Mouse (Mus musculus): ENCODE data around the gene Dll3. TPM values are rescaled to one million over a fixed set of nuclear protein-coding genes. Genes with fewer than 3 reads are reported as not detected.

Dll3 gene
- not detected for polyA plus RNA-seq (2014; fragmentation: Illumina TruSeq; extraction: RNeasy Lipid Tissue Mini Kit (QIAGEN cat#74804); ENCODE audit: low read depth, low replicate concordance)

DNA sequence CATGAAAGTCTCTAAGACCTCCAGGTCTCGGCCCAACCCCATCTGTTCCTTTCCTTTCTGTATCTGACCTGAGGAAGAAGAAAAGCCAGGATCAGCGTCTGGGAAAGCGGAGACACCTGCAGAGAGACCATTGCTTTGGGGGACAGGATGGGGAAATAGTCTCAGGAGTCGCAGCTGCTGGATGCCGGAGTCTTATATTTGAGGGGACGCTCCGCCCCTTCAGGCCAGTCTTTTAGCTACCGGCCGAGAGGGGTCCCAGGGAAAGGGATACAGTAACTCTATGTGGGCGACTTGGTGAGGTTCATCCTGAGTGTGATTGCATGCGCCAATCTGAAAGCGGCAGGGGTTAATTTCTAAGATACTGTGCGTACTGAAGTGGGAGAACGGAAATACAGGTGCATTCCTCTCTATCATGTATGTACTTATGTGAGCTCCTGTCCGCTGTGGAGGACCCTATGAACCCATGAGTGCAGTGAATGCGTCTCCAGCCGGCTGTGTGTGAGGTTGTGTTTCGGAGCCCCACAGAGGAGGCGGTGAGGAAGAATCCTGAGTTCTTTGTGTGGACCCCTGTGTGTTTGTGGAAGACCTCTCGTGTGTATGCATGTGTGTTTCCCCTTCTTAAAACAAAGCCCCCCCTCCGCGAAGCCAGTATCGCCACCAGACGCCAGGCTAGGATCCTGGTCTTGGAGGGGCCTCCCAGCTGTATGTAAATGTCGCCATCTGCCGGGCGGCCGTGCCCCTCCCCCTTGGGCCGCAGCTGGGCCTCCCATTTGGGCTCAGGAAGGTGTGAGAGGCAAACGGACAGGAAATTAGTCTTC is at the start of gene Dll3:
Gene Dll3, minus strand, starts transcription at position 623 of the 818 bp plus-strand sequence.

DNA sequence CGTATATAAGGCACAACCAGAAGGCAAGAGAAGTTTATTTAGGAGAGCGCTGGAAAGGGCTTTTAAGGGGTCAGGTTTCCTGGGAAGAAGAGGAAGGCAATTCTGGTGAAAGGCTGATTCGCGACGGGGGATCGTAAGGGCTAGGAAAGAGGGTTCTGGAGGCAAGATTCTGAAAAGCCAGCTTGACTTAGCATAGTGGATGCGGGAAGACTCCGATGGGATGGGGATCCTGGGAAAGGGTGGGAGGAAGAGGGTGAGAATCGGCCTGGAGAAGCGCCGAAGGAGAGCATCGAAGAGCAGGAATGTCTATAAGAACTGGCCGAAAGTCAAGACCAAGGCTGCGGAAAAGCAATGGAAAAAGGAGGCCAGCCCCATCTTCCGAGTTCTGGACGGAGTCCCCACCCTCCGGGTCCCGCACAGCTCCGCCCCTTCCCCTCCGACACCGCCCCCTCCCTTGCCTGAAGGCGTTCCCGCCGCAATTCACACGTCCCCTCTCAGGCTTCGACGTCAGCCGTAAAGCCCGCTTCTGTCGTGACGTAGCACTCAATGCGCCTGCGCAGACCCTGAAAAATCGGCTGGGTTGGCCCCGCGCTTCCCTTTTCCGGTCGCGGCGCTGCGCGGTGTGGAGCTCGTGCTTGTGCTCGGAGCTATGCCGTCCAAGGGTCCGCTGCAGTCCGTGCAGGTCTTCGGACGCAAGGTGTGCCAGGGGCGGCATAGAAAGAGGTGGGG is 48.3 kb upstream of the Dll3 start, which contains the start of gene Rps16:
Gene Rps16, plus strand, starts transcription at position 498 of the 729 bp plus-strand sequence.

DNA sequence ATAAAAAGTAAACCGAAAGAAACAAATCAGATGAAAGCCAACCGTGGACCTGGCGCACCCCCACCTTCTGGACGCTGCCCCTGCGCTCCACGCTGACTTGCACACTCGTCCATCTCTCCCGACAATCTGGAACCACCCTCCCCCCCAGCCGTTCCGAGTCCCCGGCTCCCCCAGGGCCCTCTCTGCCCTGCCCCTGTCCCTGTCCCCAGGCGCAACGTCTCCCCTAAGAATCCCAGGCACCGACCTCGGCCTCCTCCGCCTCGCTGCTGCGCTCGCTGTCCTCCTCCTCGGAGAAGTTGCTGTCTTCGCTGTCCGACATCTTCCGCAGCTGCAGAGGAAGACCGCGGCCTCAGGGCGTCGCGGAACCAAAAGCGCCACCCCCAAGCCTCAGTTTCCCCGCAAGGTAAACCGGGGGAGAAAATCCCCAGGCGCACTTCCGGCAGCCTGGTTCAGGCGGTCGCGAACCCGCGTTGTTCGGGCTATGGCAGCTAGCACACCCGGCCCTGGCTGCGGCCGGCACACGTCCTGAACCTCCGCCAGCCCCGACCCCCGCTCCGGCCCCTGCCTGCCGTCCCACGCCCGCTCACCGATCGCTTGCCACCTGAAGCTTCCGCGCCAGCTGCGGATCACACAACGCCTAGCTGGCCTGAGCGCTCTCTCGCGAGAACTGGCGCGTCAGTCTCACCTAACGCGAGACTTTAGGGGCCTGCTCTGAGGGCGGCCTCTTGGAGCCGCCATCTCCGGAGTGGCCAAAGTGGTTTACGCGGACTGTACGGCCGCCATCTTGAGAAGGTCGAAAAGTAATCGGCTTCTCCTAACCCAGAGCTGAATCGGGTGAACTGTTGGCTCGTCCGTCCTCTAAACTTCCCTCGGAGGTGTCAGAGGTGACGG is 36.3 kb upstream of the Dll3 start, which contains the start of gene Supt5:
Gene Supt5, minus strand, starts transcription at position 639 of the 891 bp plus-strand sequence.

DNA sequence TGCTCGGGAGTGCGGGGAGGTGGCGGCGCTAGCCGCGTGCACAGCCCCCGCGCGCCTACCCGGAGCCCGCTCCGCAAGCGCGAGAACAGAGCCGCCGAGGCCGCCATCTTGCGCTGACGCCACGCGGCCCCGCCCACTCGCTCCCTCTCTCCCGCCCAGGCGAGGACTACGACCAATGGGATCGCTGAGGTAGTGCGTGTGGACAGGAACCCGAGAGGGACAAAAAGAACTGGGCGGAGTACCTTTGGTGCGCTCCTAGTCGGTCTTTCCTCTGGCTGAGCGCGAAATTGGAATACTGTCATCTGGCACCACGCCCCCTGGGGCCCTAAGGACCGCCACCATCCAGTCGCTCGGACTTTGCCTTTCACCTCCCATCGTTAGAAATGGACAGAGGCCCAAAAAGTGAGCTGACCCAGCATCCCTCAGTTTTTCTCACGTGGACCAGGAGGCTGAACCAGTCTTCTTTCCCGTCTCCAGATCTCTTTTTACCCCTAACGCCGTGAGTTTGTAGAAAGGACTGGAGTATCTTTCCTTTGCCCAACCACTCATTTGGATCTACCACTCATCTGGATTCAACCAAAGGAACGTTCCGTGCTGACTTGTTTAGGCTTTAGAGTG is 10.0 kb upstream of the Dll3 start, which contains the start of gene Timm50:
Gene Timm50, minus strand, starts transcription at position 147 of the 618 bp plus-strand sequence.

DNA sequence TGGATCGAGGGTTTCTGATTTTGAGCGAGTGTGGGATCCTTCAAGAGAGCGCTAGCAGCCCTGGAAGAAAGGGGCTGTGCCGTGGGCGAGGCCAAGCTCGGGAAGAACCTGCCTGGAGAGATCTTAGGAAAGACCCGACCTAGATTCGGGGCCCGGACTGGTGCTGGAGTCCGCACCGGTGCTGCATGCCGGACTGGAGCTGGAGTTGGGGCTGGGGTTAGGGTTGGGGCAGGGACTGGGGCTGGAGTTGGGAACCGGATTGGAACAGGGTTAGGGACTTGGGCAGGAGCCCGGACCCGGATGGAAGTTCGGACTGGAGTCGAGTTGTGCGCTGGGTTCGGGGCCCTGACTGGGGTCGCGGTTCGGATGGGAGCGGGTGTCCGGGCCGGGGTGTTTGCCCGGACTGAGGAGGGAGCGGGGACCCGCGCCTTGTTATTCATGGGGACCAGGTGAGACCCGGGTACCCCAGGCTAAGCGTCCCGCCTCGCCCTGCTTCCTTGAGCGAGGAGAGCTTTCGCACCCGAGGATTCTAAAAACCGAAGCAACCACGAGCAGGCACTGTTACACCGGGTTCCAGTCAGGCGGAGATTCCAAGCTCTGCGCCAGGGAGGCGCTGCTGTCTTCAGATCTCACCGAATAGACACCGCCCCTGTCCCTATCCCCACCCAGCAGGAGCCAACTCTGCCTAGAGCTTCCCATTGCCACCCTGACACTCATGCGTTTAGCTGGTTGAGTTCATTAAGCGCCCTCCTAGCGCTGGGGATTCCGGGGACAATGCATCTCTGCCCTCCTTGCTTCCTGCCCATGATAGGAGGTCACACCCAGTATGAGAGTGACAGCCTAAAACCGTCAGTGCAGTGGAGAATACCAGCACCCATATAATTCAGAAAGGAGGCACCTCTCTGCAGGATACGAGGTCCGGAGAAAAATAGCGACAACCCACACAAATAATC is 11.1 kb downstream of the Dll3 start, which contains the start of gene Selenov:
Gene Selenov, minus strand, starts transcription at position 549 of the 953 bp plus-strand sequence.

DNA sequence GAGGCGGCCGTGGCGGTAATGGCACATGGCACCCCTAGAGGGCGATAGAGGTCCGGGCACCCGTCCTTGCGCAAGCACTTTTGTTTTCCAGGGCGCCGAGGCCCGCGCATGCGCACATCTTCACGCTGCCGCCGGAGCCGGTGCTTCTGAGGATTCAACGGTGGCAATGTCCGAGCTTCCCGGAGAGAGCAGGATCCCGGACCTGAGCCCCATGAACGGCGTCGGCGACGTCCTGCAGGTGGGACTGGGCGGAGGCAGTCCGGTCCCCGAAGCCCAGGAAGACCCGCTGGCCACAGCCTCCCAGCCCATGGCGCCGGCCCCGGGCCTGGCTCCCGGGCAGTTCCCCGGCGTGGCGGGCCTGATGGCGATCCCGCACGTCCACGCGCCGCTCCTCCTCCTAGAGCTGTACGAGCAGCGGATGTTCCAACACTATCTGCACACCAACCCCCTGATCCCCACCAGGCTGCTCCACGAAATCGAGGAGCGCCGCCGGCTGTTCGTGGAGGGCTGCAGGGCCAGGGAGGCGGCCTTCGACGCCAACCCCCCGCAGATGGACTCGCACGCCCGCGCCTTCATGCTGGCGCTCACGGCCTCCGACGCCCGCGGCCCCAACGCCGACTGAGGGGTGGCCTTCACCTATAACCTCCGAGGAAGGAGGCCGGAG is 24.3 kb downstream of the Dll3 start, which contains the start of gene Eid2b:
Gene Eid2b, plus strand, starts transcription at position 125 of the 664 bp plus-strand sequence.

DNA sequence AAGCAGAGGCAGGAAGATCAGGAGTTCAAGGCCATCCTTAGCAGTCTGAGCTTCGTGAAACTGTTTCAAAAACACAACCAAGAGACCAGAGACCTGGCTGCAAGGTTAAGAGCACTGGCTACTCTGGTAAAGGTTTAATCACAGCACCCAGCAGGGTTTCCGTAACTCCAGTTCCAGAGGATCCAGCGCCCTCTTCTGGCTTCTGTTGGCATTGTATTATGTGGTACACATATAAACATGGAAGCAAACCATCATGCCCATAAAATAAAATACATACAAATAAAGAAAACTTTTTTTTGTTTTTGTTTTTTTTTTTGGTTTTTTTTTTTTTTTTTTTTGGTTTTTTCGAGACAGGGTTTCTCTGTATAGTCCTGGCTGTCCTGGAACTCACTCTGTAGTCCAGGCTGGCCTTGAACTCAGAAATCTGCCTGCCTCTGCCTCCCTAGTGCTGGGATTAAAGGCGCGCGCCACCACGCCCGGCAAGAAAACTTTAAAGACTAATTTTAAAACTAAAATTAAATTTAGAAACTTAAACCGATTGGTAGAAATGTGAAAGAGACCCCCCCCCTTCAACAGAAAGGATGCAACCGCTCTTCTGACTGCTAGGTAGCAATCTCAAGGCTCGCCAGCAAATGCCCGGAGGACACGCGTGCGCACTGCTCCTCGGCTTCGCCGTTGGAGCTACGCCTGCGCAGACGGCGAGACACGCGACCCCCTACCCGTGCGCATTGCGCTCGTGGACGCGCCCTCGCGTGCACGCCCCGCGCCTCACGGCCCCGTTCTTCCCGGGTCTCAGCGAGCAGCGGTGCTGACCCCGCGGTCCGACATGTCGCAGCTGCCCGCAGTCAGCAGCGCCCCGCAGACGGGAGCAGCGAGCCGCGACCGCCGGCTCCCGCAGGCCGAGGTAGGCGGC is 34.7 kb downstream of the Dll3 start, which contains the start of gene Eid2:
Gene Eid2, plus strand, starts transcription at position 753 of the 913 bp plus-strand sequence.

Other genes starting within 250 kb of the Dll3 start
- 68.4 TPM for gene Fcgbp, start 231.0 kb downstream of the Dll3 start, polyA plus RNA-seq (2014; fragmentation: Illumina TruSeq; extraction: RNeasy Lipid Tissue Mini Kit (QIAGEN cat#74804); ENCODE audit: low read depth, low replicate concordance)
- not detected for gene 9530053A07Rik, start 172.8 kb downstream of the Dll3 start, polyA plus RNA-seq (2014; fragmentation: Illumina TruSeq; extraction: RNeasy Lipid Tissue Mini Kit (QIAGEN cat#74804); ENCODE audit: low read depth, low replicate concordance)
- gene Fbl, start 132.5 kb downstream of the Dll3 start, polyA plus RNA-seq (2014; fragmentation: Illumina TruSeq; extraction: RNeasy Lipid Tissue Mini Kit (QIAGEN cat#74804); ENCODE audit: low read depth, low replicate concordance): 9.5 TPM
- gene Dyrk1b, start 122.8 kb downstream of the Dll3 start, polyA plus RNA-seq (2014; fragmentation: Illumina TruSeq; extraction: RNeasy Lipid Tissue Mini Kit (QIAGEN cat#74804); ENCODE audit: low read depth, low replicate concordance): 0.35 TPM
- 3.2 TPM for gene Eid2, start 34.4 kb downstream of the Dll3 start, polyA plus RNA-seq (2014; fragmentation: Illumina TruSeq; extraction: RNeasy Lipid Tissue Mini Kit (QIAGEN cat#74804); ENCODE audit: low read depth, low replicate concordance)
- 7.4 TPM for gene Eid2b, start 24.5 kb downstream of the Dll3 start, polyA plus RNA-seq (2014; fragmentation: Illumina TruSeq; extraction: RNeasy Lipid Tissue Mini Kit (QIAGEN cat#74804); ENCODE audit: low read depth, low replicate concordance)
- not detected for gene Selenov, start 11.1 kb downstream of the Dll3 start, polyA plus RNA-seq (2014; fragmentation: Illumina TruSeq; extraction: RNeasy Lipid Tissue Mini Kit (QIAGEN cat#74804); ENCODE audit: low read depth, low replicate concordance)
- 5.8 TPM for gene Timm50, start 9.8 kb upstream of the Dll3 start, polyA plus RNA-seq (2014; fragmentation: Illumina TruSeq; extraction: RNeasy Lipid Tissue Mini Kit (QIAGEN cat#74804); ENCODE audit: low read depth, low replicate concordance)
- 26.6 TPM for gene Supt5, start 36.5 kb upstream of the Dll3 start, polyA plus RNA-seq (2014; fragmentation: Illumina TruSeq; extraction: RNeasy Lipid Tissue Mini Kit (QIAGEN cat#74804); ENCODE audit: low read depth, low replicate concordance)
- 221 TPM for gene Rps16, start 48.4 kb upstream of the Dll3 start, polyA plus RNA-seq (2014; fragmentation: Illumina TruSeq; extraction: RNeasy Lipid Tissue Mini Kit (QIAGEN cat#74804); ENCODE audit: low read depth, low replicate concordance)
- gene Plekhg2, start 70.4 kb upstream of the Dll3 start, polyA plus RNA-seq (2014; fragmentation: Illumina TruSeq; extraction: RNeasy Lipid Tissue Mini Kit (QIAGEN cat#74804); ENCODE audit: low read depth, low replicate concordance): 2.7 TPM
- 46.7 TPM for gene Zfp36, start 78.0 kb upstream of the Dll3 start, polyA plus RNA-seq (2014; fragmentation: Illumina TruSeq; extraction: RNeasy Lipid Tissue Mini Kit (QIAGEN cat#74804); ENCODE audit: low read depth, low replicate concordance)
- gene Med29, start 90.5 kb upstream of the Dll3 start, polyA plus RNA-seq (2014; fragmentation: Illumina TruSeq; extraction: RNeasy Lipid Tissue Mini Kit (QIAGEN cat#74804); ENCODE audit: low read depth, low replicate concordance): 1.5 TPM
- gene Paf1, start 90.7 kb upstream of the Dll3 start, polyA plus RNA-seq (2014; fragmentation: Illumina TruSeq; extraction: RNeasy Lipid Tissue Mini Kit (QIAGEN cat#74804); ENCODE audit: low read depth, low replicate concordance): 58.5 TPM
- 17.7 TPM for gene Gmfg, start 135.2 kb upstream of the Dll3 start, polyA plus RNA-seq (2014; fragmentation: Illumina TruSeq; extraction: RNeasy Lipid Tissue Mini Kit (QIAGEN cat#74804); ENCODE audit: low read depth, low replicate concordance)
- not detected for gene Lrfn1, start 149.7 kb upstream of the Dll3 start, polyA plus RNA-seq (2014; fragmentation: Illumina TruSeq; extraction: RNeasy Lipid Tissue Mini Kit (QIAGEN cat#74804); ENCODE audit: low read depth, low replicate concordance)
- not detected for gene Ifnl2, start 208.2 kb upstream of the Dll3 start, polyA plus RNA-seq (2014; fragmentation: Illumina TruSeq; extraction: RNeasy Lipid Tissue Mini Kit (QIAGEN cat#74804); ENCODE audit: low read depth, low replicate concordance)
- gene Ifnl3, start 220.6 kb upstream of the Dll3 start, polyA plus RNA-seq (2014; fragmentation: Illumina TruSeq; extraction: RNeasy Lipid Tissue Mini Kit (QIAGEN cat#74804); ENCODE audit: low read depth, low replicate concordance): not detected
- 2.4 TPM for gene Sycn, start 238.6 kb upstream of the Dll3 start, polyA plus RNA-seq (2014; fragmentation: Illumina TruSeq; extraction: RNeasy Lipid Tissue Mini Kit (QIAGEN cat#74804); ENCODE audit: low read depth, low replicate concordance)
- gene Nccrp1, start 245.0 kb upstream of the Dll3 start, polyA plus RNA-seq (2014; fragmentation: Illumina TruSeq; extraction: RNeasy Lipid Tissue Mini Kit (QIAGEN cat#74804); ENCODE audit: low read depth, low replicate concordance): not detected

Measured in sigmoid colon, adult 10 weeks (tissue).